Mouse (Mus musculus): ENCODE measurements at regions not wholly inside any gene's neighbourhood (a gene's known extent, or its start where the extent isn't known, plus 50 kb on each side); places are given as distances from the start of the nearest gene placed in this dataset.

DNA sequence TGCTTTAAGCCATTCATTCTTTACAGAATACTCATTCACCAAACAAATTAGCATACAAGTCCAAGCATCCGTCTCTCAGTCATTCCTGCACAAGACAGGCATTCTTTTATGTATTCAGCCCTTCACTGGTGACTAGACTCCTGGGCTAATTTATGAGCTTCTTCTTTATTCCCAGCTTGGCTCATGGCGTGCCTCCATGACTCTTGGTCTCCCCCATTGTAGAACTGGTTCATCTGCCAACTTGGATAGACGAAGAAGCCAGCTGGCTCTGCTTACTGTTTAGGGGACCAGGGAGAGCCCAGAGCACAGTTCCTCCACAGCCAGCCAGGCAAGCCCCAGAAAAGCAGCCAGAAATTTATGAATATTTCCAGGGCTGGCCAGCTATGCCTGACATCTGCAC is 421.2 kb upstream of the N6amt1 start:
- TF ChIP-seq ELF1 (IDR thresholded peaks at IDR 0.05; ENCODE audit: low read depth, low read length) (no peak), RAD21 (IDR thresholded peaks at IDR 0.05; ENCODE audit: low read depth, low read length) (no peak), MEF2A (IDR thresholded peaks at IDR 0.05; ENCODE audit: borderline replicate concordance, low read depth, low read length) (no peak), MXI1 (IDR thresholded peaks at IDR 0.05; ENCODE audit: low read depth, low read length) (no peak), HCFC1 (IDR thresholded peaks at IDR 0.05; ENCODE audit: low read depth, low read length) (no peak), ZMIZ1 (IDR thresholded peaks at IDR 0.05; ENCODE audit: low read depth, low read length) (no peak), JUND (conservative IDR thresholded peaks at IDR 0.05; ENCODE audit: low read depth, low read length) (no peak), KAT2A (IDR thresholded peaks at IDR 0.05; ENCODE audit: insufficient replicate concordance, low read length) (no peak), MAZ (IDR thresholded peaks at IDR 0.05; ENCODE audit: low read depth, low read length) (no peak), UBTF (IDR thresholded peaks at IDR 0.05; ENCODE audit: low read depth, low read length) (no peak), USF1 (IDR thresholded peaks at IDR 0.05; ENCODE audit: low read depth, low read length) (no peak), BHLHE40 (IDR thresholded peaks at IDR 0.05; ENCODE audit: low read depth, low read length) (no peak), TCF12 (IDR thresholded peaks at IDR 0.05; ENCODE audit: low read depth, low read length) (no peak), NRF1 (IDR thresholded peaks at IDR 0.05; ENCODE audit: low read depth, low read length) (no peak), ETS1 (conservative IDR thresholded peaks at IDR 0.05; ENCODE audit: low read depth, low read length) (no peak), CTCF (conservative IDR thresholded peaks at IDR 0.05 in 1 of 2, IDR thresholded peaks at IDR 0.05 in 1 of 2; ENCODE audit: low read depth in 2 of 2, low read length in 2 of 2) (no peak), RCOR1 (conservative IDR thresholded peaks at IDR 0.05; ENCODE audit: low read depth, low read length) (no peak), SMC3 (IDR thresholded peaks at IDR 0.05; ENCODE audit: low read depth, low read length) (no peak), MYC (IDR thresholded peaks at IDR 0.05; ENCODE audit: low read depth, low read length) (no peak), NELFE (IDR thresholded peaks at IDR 0.05; ENCODE audit: low read depth, low read length) (no peak)
- DNase-seq (ENCODE audit: extremely low read depth): no peak
- no peaks in the 10 kb centered on the region for H3K79me2 ChIP-seq (replicated peaks; ENCODE audit: control insufficient read depth, extremely low read depth, insufficient read depth, poor library complexity, severe bottlenecking)
- no peak overlapping the region for H3K9ac ChIP-seq (ENCODE audit: insufficient read depth, low read depth)
- no peaks in the 10 kb centered on the region for H3K27me3 ChIP-seq (replicated peaks)
- dilution Hi-C loops (cut with MboI; ENCODE audit: extremely low pct_ligation_motif_present, extremely low pct_unique_long_range_greater_than_20kb, low sequenced_read_pairs) (no loop called here), in situ Hi-C loops (cut with MboI; ENCODE audit: low pct_ligation_motif_present, low pct_unique_long_range_greater_than_20kb, low sequenced_read_pairs) (no loop called here)
- H3K9me3 ChIP-seq (replicated peaks; ENCODE audit: low read length): no peaks in the 10 kb centered on the region
- no peak overlapping the region for H3K4me3 ChIP-seq (replicated peaks in 1 of 3; ENCODE audit: low read depth in 2 of 3, low read length in 2 of 3, poor library complexity in 1 of 3)
- H3K4me1 ChIP-seq (ENCODE audit: control insufficient read depth in 1 of 2, insufficient read depth in 2 of 2): no peaks in the 10 kb centered on the region
- H3K36me3 ChIP-seq (replicated peaks in 1 of 2; ENCODE audit: control insufficient read depth in 1 of 2, insufficient read depth in 1 of 2, low read length in 1 of 2): no peaks in the 10 kb centered on the region
- no peak overlapping the region for H3K27ac ChIP-seq (ENCODE audit: insufficient read depth, low read depth)
- H3K4me2 ChIP-seq (ENCODE audit: insufficient read depth, low read depth, poor library complexity, severe bottlenecking): no peak overlapping the region

DNA sequence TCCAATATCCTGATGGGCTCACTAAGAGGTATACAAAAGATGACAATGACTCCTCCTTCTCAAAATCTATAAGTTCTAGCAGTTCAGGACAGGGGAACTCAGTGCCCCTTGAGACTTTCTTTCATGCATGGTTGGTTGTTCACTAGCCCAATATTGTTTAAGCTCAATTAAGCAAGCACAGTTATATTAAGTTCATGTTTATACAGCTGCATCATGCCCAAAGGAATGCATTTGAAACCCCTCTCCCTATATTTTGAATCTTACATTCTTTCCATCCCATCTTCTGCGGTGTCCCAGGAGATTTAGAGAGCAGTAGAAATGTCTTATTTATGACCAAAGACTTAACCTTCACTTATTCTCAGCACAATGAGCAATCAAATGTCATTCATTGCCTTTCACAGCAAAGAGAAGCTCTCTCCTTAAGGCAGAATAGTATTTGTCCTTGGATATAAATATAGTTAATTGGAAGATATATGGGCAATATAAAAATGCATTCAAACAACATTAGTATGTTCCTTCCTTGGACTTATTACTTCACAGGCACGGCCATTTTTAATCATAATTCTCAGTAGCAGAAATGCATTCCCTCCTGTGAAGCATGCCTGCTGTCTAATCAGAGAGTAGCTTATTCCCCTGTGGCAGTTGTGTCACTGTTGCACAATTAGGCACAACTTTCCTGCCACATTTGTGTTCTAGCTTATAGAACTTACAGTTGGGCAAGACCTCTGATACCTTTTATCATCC is 455.8 kb upstream of the N6amt1 start:
- no peak overlapping the region for H3K4me3 ChIP-seq (replicated peaks in 1 of 3; ENCODE audit: low read depth in 2 of 3, low read length in 2 of 3, poor library complexity in 1 of 3)
- H3K36me3 ChIP-seq (replicated peaks in 1 of 2; ENCODE audit: control insufficient read depth in 1 of 2, insufficient read depth in 1 of 2, low read length in 1 of 2): no peaks in the 10 kb centered on the region
- H3K27me3 ChIP-seq (replicated peaks): no peaks in the 10 kb centered on the region
- H3K9me3 ChIP-seq (replicated peaks; ENCODE audit: low read length): no peaks in the 10 kb centered on the region
- in situ Hi-C loops (cut with MboI; ENCODE audit: low pct_ligation_motif_present, low pct_unique_long_range_greater_than_20kb, low sequenced_read_pairs): no loop called here
- dilution Hi-C loops (cut with MboI; ENCODE audit: extremely low pct_ligation_motif_present, extremely low pct_unique_long_range_greater_than_20kb, low sequenced_read_pairs): no loop called here
- no peaks in the 10 kb centered on the region for H3K79me2 ChIP-seq (replicated peaks; ENCODE audit: control insufficient read depth, extremely low read depth, insufficient read depth, poor library complexity, severe bottlenecking)
- H3K4me2 ChIP-seq (ENCODE audit: insufficient read depth, low read depth, poor library complexity, severe bottlenecking): no peak overlapping the region
- no peak for DNase-seq (ENCODE audit: extremely low read depth)
- TF ChIP-seq GABPA (IDR thresholded peaks at IDR 0.05; ENCODE audit: insufficient replicate concordance, low read depth, low read length): no peak
- no peak for TF ChIP-seq ZC3H11A (IDR thresholded peaks at IDR 0.05; ENCODE audit: low read depth, low read length)
- TF ChIP-seq CHD1 (IDR thresholded peaks at IDR 0.05; ENCODE audit: low read depth, low read length): no peak
- no peak for TF ChIP-seq CHD2 (IDR thresholded peaks at IDR 0.05; ENCODE audit: low read length)
- no peak for TF ChIP-seq TBP (conservative IDR thresholded peaks at IDR 0.05; ENCODE audit: low read depth, low read length)
- no peak for TF ChIP-seq MXI1 (IDR thresholded peaks at IDR 0.05; ENCODE audit: low read depth, low read length)
- TF ChIP-seq MAX (IDR thresholded peaks at IDR 0.05; ENCODE audit: low read length): no peak
- TF ChIP-seq RAD21 (IDR thresholded peaks at IDR 0.05; ENCODE audit: low read depth, low read length): no peak
- TF ChIP-seq TCF12 (IDR thresholded peaks at IDR 0.05; ENCODE audit: low read depth, low read length): no peak
- TF ChIP-seq SIN3A (IDR thresholded peaks at IDR 0.05; ENCODE audit: low read length): no peak
- 0 out of 4 replicates have a peak, but pooled peaks cover 0 to 4% of the 10 kb centered on the region in 2 experiments for H3K4me1 ChIP-seq (ENCODE audit: control insufficient read depth in 1 of 2, insufficient read depth in 2 of 2)
- no peak overlapping the region for H3K27ac ChIP-seq (ENCODE audit: insufficient read depth, low read depth)
- no peak overlapping the region for H3K9ac ChIP-seq (ENCODE audit: insufficient read depth, low read depth)

All from CH12.LX (cell line).